In genomic region chr9:49961965-49962364, GRCm38 (mm10) we compare ENCODE assay signal across 8 mouse cellular contexts.
DNase-seq lines count a peak whose midpoint lies in the region; ATAC-seq and TF ChIP-seq lines count a peak whose summit lies in the region.

No protein-coding gene starts in this region.

- DNase-seq in intestine, embryonic 14.5 days (ENCODE audit: low spot score): no peak
- peak; percentile 18 to 28 for DNase-seq in adrenal gland, adult 18-20 months (ENCODE audit: low spot score in 2 of 2)
- no peak for DNase-seq in layer of hippocampus, adult 9-10 months (ENCODE audit: low spot score)
- DNase-seq in thymus, postnatal 25 days: no peak

- ATAC-seq in intestine, embryonic 14.5 days (replicated peaks; ENCODE audit: low FRiP score, low TSS enrichment, low read depth): no peak
- no peak for ATAC-seq in intestine, postnatal 0 days
- ATAC-seq in hindbrain, embryonic 13.5 days (ENCODE audit: low FRiP score): no peak; the same call in 1 of the 2 replicates
- ATAC-seq in midbrain, embryonic 12.5 days (ENCODE audit: low FRiP score, low read depth): 0 out of 2 replicates have a peak, but pooled peaks have one; percentile 47
- no peak for ATAC-seq in heart, embryonic 12.5 days (ENCODE audit: insufficient number of reproducible peaks, low FRiP score)

- peaks cover 38% of the 10 kb centered on the region for H3K4me1 ChIP-seq in intestine, embryonic 14.5 days (replicated peaks; ENCODE audit: control insufficient read depth, insufficient read depth, low read length)
- no peaks in the 10 kb centered on the region for H3K4me1 ChIP-seq in intestine, postnatal 0 days (replicated peaks; ENCODE audit: control insufficient read depth, insufficient read depth, low read length)
- peaks cover 49% of the 10 kb centered on the region for H3K4me1 ChIP-seq in hindbrain, embryonic 13.5 days (replicated peaks)
- peaks cover 21% of the 10 kb centered on the region for H3K4me1 ChIP-seq in midbrain, embryonic 12.5 days
- peaks cover 39% of the 10 kb centered on the region for H3K4me1 ChIP-seq in heart, embryonic 12.5 days (replicated peaks)

- no peaks in the 10 kb centered on the region for H3K9me3 ChIP-seq in intestine, embryonic 14.5 days (ENCODE audit: control insufficient read depth, low read length)
- no peaks in the 10 kb centered on the region for H3K9me3 ChIP-seq in intestine, postnatal 0 days (ENCODE audit: control insufficient read depth)
- no peaks in the 10 kb centered on the region for H3K9me3 ChIP-seq in hindbrain, embryonic 13.5 days
- no peaks in the 10 kb centered on the region for H3K9me3 ChIP-seq in midbrain, embryonic 12.5 days
- no peaks in the 10 kb centered on the region for H3K9me3 ChIP-seq in heart, embryonic 12.5 days (replicated peaks)

- H3K27me3 ChIP-seq in intestine, embryonic 14.5 days (replicated peaks; ENCODE audit: control insufficient read depth, insufficient read depth, low read length): no peaks in the 10 kb centered on the region
- H3K27me3 ChIP-seq in intestine, postnatal 0 days (replicated peaks; ENCODE audit: control insufficient read depth, insufficient read depth, low read length): no peaks in the 10 kb centered on the region
- H3K27me3 ChIP-seq in hindbrain, embryonic 13.5 days: no peaks in the 10 kb centered on the region
- H3K27me3 ChIP-seq in midbrain, embryonic 12.5 days: no peaks in the 10 kb centered on the region
- no peaks in the 10 kb centered on the region for H3K27me3 ChIP-seq in heart, embryonic 12.5 days (replicated peaks)

- TF ChIP-seq CTCF in intestine, postnatal 0 days (IDR thresholded peaks at IDR 0.05; ENCODE audit: low read depth): no peak

- H3K27ac ChIP-seq in intestine, embryonic 14.5 days (ENCODE audit: low read depth): 0 out of 2 replicates have a peak overlapping the region, but pooled peaks have one; percentile 51
- H3K27ac ChIP-seq in intestine, postnatal 0 days (ENCODE audit: low read depth, low read length): no peak overlapping the region
- peak overlapping the region; percentile 52 for H3K27ac ChIP-seq in hindbrain, embryonic 13.5 days
- no peak overlapping the region; the same call in 1 of the 2 replicates for H3K27ac ChIP-seq in midbrain, embryonic 12.5 days (replicated peaks)
- H3K27ac ChIP-seq in heart, embryonic 12.5 days (ENCODE audit: poor library complexity, severe bottlenecking): no peak overlapping the region

- H3K36me3 ChIP-seq in intestine, embryonic 14.5 days (ENCODE audit: control insufficient read depth, insufficient read depth, low read length): no peaks in the 10 kb centered on the region
- no peaks in the 10 kb centered on the region for H3K36me3 ChIP-seq in intestine, postnatal 0 days (ENCODE audit: control insufficient read depth, insufficient read depth)
- no peaks in the 10 kb centered on the region for H3K36me3 ChIP-seq in hindbrain, embryonic 13.5 days
- H3K36me3 ChIP-seq in midbrain, embryonic 12.5 days: no peaks in the 10 kb centered on the region
- H3K36me3 ChIP-seq in heart, embryonic 12.5 days: no peaks in the 10 kb centered on the region

- H3K9ac ChIP-seq in intestine, embryonic 14.5 days (ENCODE audit: low read length): no peak overlapping the region
- H3K9ac ChIP-seq in intestine, postnatal 0 days (ENCODE audit: low read depth, low read length): no peak overlapping the region
- no peak overlapping the region for H3K9ac ChIP-seq in hindbrain, embryonic 13.5 days
- H3K9ac ChIP-seq in midbrain, embryonic 12.5 days (replicated peaks): no peak overlapping the region
- no peak overlapping the region for H3K9ac ChIP-seq in heart, embryonic 12.5 days

- 36% methylated on average over 3 of the region's 3 CpGs for WGBS in intestine, embryonic 14.5 days
- WGBS in intestine, postnatal 0 days: 49% methylated on average over 3 of the region's 3 CpGs
- 9% methylated on average over 3 of the region's 3 CpGs for WGBS in hindbrain, embryonic 13.5 days
- WGBS in midbrain, embryonic 12.5 days: 25% methylated on average over 3 of the region's 3 CpGs
- 44% methylated on average over 3 of the region's 3 CpGs for WGBS in heart, embryonic 12.5 days

- H3K4me3 ChIP-seq in intestine, embryonic 14.5 days (ENCODE audit: low read depth, low read length): no peak overlapping the region
- no peak overlapping the region for H3K4me3 ChIP-seq in intestine, postnatal 0 days (ENCODE audit: low read depth, low read length)
- H3K4me3 ChIP-seq in hindbrain, embryonic 13.5 days: no peak overlapping the region
- no peak overlapping the region for H3K4me3 ChIP-seq in midbrain, embryonic 12.5 days
- H3K4me3 ChIP-seq in heart, embryonic 12.5 days: no peak overlapping the region

- no peak overlapping the region for H3K4me2 ChIP-seq in intestine, embryonic 14.5 days (ENCODE audit: low read length)
- H3K4me2 ChIP-seq in intestine, postnatal 0 days (replicated peaks; ENCODE audit: low read depth): no peak overlapping the region
- H3K4me2 ChIP-seq in hindbrain, embryonic 13.5 days: no peak overlapping the region
- H3K4me2 ChIP-seq in midbrain, embryonic 12.5 days (replicated peaks): no peak overlapping the region
- no peak overlapping the region for H3K4me2 ChIP-seq in heart, embryonic 12.5 days

Comparison
In these comparisons a context has a peak if more than half of its experiments do, and no peak if none do; other contexts are left out.
1. H3K27ac ChIP-seq: peak in intestine, embryonic 14.5 days (single experiment) and hindbrain, embryonic 13.5 days (single experiment); none in intestine, postnatal 0 days (single experiment), midbrain, embryonic 12.5 days (single experiment) and heart, embryonic 12.5 days (single experiment).
2. DNase-seq: peak in adrenal gland, adult 18-20 months (2 of 2); none in intestine, embryonic 14.5 days (single experiment), layer of hippocampus, adult 9-10 months (single experiment) and thymus, postnatal 25 days (single experiment).